Mouse (Mus musculus): ENCODE data around the gene Prr15l.

Prr15l gene

DNA sequence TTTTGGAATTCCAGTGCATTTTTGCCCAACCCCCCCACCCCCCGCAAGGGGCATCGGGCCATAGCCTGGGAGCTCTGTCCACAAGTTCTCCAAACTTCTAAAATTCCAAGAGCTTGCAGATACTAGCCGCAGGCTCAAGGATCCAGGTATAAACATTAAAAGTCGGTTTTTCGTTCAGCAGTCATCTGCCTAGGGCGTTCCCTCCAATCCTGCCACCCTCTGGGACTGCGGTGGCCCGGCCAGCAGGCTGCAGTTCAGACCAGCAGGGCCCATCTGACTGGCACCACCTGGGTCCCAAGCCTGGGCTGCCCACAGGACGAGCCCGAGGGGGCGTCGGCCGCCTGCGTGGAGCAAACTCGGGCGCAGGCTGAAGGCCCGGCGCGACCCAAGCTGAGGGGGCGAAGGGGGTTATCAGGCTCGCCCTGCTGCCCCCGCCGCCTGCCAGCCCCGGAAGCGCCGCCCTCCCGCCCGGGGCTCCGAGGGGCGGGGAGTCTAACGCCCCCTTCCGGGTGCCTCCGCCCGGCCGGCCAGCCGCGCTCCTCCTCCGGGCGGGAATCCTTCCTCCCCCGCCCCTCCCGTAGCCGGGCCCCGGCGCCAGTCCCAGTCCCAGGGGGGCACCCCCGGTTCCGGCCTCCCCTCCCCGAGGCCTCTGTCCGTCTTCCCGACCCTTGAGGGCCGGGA, 49.1 kb downstream of the Prr15l start:
- peak; percentile 89 for DNase-seq (ENCODE audit: low spot score)

DNA sequence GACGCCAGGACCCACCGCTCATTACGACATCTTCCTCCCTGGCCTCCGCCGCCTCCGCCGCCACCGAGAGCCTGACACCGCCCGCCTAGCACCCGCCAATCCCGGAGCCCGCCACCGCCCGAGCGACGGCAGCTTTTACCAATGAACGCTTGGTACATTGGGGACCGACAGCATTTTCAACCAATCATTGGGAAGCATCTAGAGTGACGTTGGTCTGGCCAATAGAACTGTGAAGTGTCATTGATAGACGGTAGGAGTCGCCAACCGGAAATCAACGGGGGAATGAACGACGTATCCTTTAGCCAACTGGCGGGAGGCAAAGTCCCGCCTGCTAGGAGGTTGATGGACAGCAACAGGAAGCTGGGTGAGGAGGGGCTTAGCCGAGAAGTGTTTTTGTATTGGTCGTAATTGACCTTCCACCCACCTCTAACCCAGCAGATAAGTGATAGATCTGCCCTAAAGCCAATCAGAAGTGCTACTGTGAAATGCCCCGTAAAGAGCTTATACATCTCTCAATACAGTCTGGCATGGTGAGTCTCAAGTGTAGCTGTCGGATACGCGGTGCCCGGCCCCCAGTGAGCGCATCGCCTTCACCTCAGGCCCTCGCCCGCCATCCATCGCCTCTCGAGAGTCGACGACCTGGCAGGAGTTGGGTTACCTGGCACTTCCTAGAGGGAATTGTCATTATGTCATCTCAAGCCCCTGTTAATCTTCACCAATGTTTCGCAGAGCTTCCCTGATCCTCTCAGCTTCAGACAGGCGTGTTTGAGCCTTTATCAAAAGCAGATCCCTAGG, 49.9 kb downstream of the Prr15l start:
- DNase-seq (ENCODE audit: low spot score): peak; percentile 100

GRCm38 (mm10) chr11:96978401-96979246, 50.7 kb downstream of the Prr15l start:
- no peak for DNase-seq (ENCODE audit: low spot score)

- DNase-seq (ENCODE audit: low spot score): no peak
These were observed 51.4 kb downstream of the Prr15l start for GRCm38 (mm10) chr11:96979329-96979728.

GRCm38 (mm10) chr11:96980021-96980420, 52.1 kb downstream of the Prr15l start:
- no peak for DNase-seq (ENCODE audit: low spot score)

DNA sequence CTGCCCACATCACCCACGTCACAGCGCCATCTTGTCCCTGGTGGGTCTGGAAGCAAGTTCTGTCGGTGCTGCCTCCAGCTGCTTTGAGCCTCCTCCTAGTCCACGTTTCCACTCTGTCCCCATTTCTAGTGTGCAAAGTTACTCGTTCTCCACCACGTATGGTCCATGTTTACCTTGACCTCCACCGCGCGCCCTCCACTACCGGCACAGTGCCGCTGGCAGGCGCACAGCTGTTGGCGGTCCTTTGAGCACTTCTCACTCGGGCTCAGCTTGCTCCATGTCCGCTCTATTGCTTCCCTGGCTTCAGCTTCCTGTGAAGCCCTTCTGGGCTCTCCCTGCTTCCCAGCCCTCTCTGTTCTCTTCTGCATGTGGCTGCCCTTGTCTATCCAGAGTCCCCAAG, 53.6 kb downstream of the Prr15l start:
- DNase-seq (ENCODE audit: low spot score): no peak

DNA sequence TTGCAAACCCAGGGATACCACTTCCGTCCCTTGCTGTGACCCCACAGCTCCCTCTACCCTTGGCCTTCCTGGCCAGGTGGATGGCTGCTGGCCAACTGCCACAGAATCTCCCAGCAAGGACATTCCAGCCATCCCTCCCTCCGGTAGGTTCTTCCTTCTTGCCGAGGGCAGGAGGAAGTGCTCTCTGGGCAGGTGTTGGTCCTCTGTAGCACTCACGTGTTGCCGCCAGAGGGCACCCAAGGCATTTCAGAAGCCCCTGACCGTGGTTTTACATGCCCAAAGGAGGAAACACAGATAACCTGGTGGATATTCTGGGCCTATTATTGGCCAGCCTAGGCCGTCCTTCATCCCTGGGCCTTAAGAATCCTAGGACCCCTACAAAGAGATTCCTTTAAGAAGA, 54.5 kb downstream of the Prr15l start:
- peak; percentile 51 for DNase-seq (ENCODE audit: low spot score)

GRCm38 (mm10) chr11:96982859-96983258, 55.0 kb downstream of the Prr15l start, which contains the start of gene Sp2:
Gene Sp2, minus strand, starts transcription at chr11:96982959.
- no peak for DNase-seq (ENCODE audit: low spot score)

- no peak for DNase-seq (ENCODE audit: low spot score)
These were observed 57.0 kb downstream of the Prr15l start for GRCm38 (mm10) chr11:96984903-96985302.

DNA sequence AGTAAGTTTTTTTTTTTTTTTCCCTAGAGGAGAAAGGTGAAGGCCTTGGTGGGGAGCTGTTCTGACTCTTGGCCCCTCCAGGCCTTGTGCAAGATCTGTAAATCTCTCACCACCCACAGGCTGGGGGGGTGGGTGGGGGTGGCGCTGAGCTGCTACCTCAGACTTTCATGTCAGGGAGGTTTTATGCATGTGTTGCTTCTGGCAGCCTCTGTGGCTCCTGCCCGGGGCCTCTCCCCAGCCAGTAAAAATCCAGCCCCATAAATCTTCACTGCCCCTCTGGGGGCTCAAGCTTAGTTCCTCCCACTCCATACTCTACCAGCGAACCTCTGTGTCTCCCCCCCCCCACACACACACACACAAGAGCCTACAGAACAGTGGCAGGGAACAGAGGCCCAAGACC, 58.6 kb downstream of the Prr15l start:
- no peak for DNase-seq (ENCODE audit: low spot score)

Data from testis, postnatal 14 days (tissue).